Mouse (Mus musculus) olfactory bulb, adult 2 months (tissue): ENCODE results near the gene Gm26566.

Experiments
- CTCF ChIP-seq: fragments of 200-500 bp; IDR thresholded peaks from 2 replicates; pipeline ENCODE4 v1.5.1; 2012; ENCODE audit warnings: low read depth, mild to moderate bottlenecking, low read length, moderate library complexity; ENCODE audit not compliant: insufficient read depth
- POLR2A ChIP-seq: fragments of 200-500 bp; IDR thresholded peaks from 2 replicates; pipeline ENCODE4 v1.6.1; 2012; ENCODE audit warnings: mild to moderate bottlenecking, low read depth, low read length, moderate library complexity; ENCODE audit not compliant: insufficient read depth

GRCm38 (mm10) chr4:88681353-88681752 is 40.3 kb upstream of the Gm26566 start:
- TF ChIP-seq CTCF, result no peak
- TF ChIP-seq POLR2A, result no peak
